Mouse (Mus musculus): Measurements from ENCODE around the gene Gm9936. TPM values are rescaled to one million over a fixed set of nuclear protein-coding genes. Genes with fewer than 3 reads are reported as not detected.

The Gm9936 gene
- total RNA-seq, 2 experiments from 2014 or later, result 0.85 to 0.87 TPM

Small RNA genes within 50 kb of the gene (microRNA-seq; reads per million reads assigned to microRNA genes)
- 5.4 to 8.4 reads per million in 2 experiments for gene Mir6240

Other genes with a start within 250 kb of the Gm9936 start
- 1 to 10 TPM; 1.9 to 2.2 TPM for gene Trpv4, start 200.3 kb downstream of the Gm9936 start, total RNA-seq (2021)
- gene Gltp, start 167.7 kb downstream of the Gm9936 start, total RNA-seq (2021), result 10 to 100 TPM; 24.6 to 28.3 TPM
- gene Tchp, start 150.9 kb downstream of the Gm9936 start, total RNA-seq (2021), result 10 to 100 TPM; 11.6 to 13.6 TPM
- 10 to 100 TPM; 30.6 to 34.9 TPM for gene Ankrd13a, start 84.0 kb downstream of the Gm9936 start, total RNA-seq (2021)
- gene Git2, start 83.2 kb downstream of the Gm9936 start, total RNA-seq (2021), result 10 to 100 TPM; 38.1 to 47.0 TPM
- 100 to 1,000 TPM; 162 to 177 TPM for gene 1500011B03Rik, start 35.2 kb downstream of the Gm9936 start, total RNA-seq (2021)
- gene 4930519G04Rik, start 5.0 kb downstream of the Gm9936 start, total RNA-seq (2021), result not detected
- gene Oasl2, start 38.3 kb upstream of the Gm9936 start, total RNA-seq (2021), result 1 to 10 TPM; 1.1 to 2.6 TPM
- under 1 TPM in 1 of 2 experiments, not detected in 1; 0.50 TPM for gene Oasl1, start 64.6 kb upstream of the Gm9936 start, total RNA-seq (2021)
- 100 to 1,000 TPM; 201 to 203 TPM for gene 2210016L21Rik, start 83.5 kb upstream of the Gm9936 start, total RNA-seq (2021)
- not detected for gene Hnf1a, start 112.4 kb upstream of the Gm9936 start, total RNA-seq (2021)
- gene Sppl3, start 152.5 kb upstream of the Gm9936 start, total RNA-seq (2021), result 10 to 100 TPM; 91.9 to 92.5 TPM
- not detected for gene Gm10401, start 239.6 kb upstream of the Gm9936 start, total RNA-seq (2021)

Measured in left cerebral cortex, postnatal 25 days (tissue).